Mouse (Mus musculus) embryonic facial prominence, embryonic 14.5 days (tissue): ENCODE measurements at regions not wholly inside any gene's neighbourhood (a gene's known extent, or its start where the extent isn't known, plus 50 kb on each side); places are given as distances from the start of the nearest gene placed in this dataset.

Experiments used
- ATAC-seq: fragments of 200-750 bp; cut with Nextera tagmentation; 2 replicates; pipeline ENCODE4 v1.8.0; 2017; ENCODE audit warnings: low read depth, moderate number of reproducible peaks, moderate TSS enrichment
- DNase-seq: peaks from one replicate; pipeline ENCODE4 v3.0.0-alpha.2; 2015; ENCODE audit warnings: low spot score
- H3K27ac ChIP-seq: fragments of 300-500 bp; sonication (generic); replicated peaks from 2 replicates; pipeline ENCODE4 v1.5.1; 2014; ENCODE audit warnings: low read depth, mild to moderate bottlenecking, low read length, moderate library complexity
- H3K27me3 ChIP-seq: fragments of 300-500 bp; sonication (generic); replicated peaks from 2 replicates; pipeline ENCODE4 v1.6.1; 2014; ENCODE audit warnings: low read length; ENCODE audit not compliant: control insufficient read depth, insufficient read depth
- H3K36me3 ChIP-seq: fragments of 300-500 bp; sonication (generic); 2 replicates; pipeline ENCODE4 v1.6.1; 2014; ENCODE audit warnings: low read length, mixed read lengths; ENCODE audit not compliant: control insufficient read depth, insufficient read depth
- H3K4me1 ChIP-seq: fragments of 300-500 bp; sonication (generic); 2 replicates; pipeline ENCODE4 v1.6.1; 2014; ENCODE audit warnings: antibody characterized with exemption, low read length; ENCODE audit not compliant: control insufficient read depth, insufficient read depth
- H3K4me2 ChIP-seq: fragments of 300-500 bp; sonication (generic); 2 replicates; pipeline ENCODE4 v1.6.1; 2014; ENCODE audit warnings: low read depth, mild to moderate bottlenecking, low read length, moderate library complexity, mixed read lengths
- H3K4me3 ChIP-seq: fragments of 300-500 bp; sonication (generic); 2 replicates; pipeline ENCODE4 v1.5.1; 2014; ENCODE audit warnings: low read depth, mild to moderate bottlenecking, low read length
- H3K9ac ChIP-seq: fragments of 300-500 bp; sonication (generic); 2 replicates; pipeline ENCODE4 v1.6.1; 2014; ENCODE audit warnings: low read depth, mild to moderate bottlenecking, low read length, moderate library complexity, mixed read lengths
- H3K9me3 ChIP-seq: fragments of 300-500 bp; sonication (generic); 2 replicates; pipeline ENCODE4 v1.6.1; 2016; ENCODE audit warnings: low read length; ENCODE audit not compliant: control insufficient read depth
- WGBS: fragments of 180-500 bp; shearing (Covaris S2); extraction: QIAGEN DNeasy Blood & Tissue Kit; methylation state at CpG from one replicate; pipeline ENCODE4 v1.1.7; 2014; 5-methylcytosine and 5-hydroxymethylcytosine counted together

DNA sequence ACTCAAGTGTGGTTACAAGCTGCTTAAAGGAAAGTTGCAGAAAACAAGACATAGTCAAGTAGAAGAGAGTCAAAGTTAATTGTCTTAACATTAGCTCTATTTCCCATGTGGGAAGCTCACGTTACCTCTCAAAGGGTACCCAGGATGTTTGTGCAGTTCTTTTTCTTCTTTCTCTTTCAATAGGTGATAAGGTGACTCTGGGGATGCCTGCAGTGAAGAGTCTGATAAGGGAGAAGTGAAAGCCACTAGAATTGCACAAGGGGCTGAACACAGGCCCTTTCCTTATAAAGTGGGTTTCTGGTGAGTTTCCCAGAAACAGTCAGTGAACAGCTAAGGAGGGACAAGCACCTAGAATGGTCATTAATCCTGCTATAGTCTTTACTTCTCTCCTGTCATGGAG lies 98.6 kb upstream of the Slc4a7 start:
- Histone ChIP-seq H3K27me3 (no peaks in the 10 kb centered on the region), H3K27ac (no peak overlapping the region), H3K4me1 (no peaks in the 10 kb centered on the region), H3K9ac (no peak overlapping the region), H3K4me3 (no peak overlapping the region), H3K4me2 (no peak overlapping the region), H3K9me3 (no peaks in the 10 kb centered on the region), H3K36me3 (no peaks in the 10 kb centered on the region)
- ATAC-seq (no peak), DNase-seq (no peak)
- 59% methylated on average over 1 of the region's 1 CpGs for WGBS

DNA sequence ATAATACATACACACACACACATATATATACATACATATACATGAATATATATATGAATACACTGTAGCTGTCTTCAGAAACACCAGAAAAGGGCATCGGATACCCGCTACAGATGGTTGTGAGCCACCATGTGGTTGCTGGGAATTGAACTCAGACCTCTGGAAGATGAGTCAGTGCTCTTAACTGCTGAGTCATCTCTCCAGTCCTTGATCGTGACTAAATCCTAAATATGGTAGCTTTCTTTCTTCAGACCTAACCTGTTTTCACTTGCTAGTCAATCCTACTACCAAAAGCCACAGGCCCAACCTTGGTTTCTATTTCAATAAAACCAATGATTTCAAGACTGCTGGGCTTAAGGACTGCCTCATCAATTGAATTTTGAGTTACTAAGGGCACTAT lies 95.0 kb upstream of the Slc4a7 start:
- Histone ChIP-seq H3K36me3 (no peaks in the 10 kb centered on the region), H3K4me2 (no peak overlapping the region), H3K9ac (no peak overlapping the region), H3K9me3 (no peaks in the 10 kb centered on the region), H3K4me1 (no peaks in the 10 kb centered on the region), H3K27me3 (no peaks in the 10 kb centered on the region), H3K27ac (no peak overlapping the region), H3K4me3 (no peak overlapping the region)
- ATAC-seq (no peak), DNase-seq (no peak)
- WGBS, result 88% methylated on average over 3 of the region's 3 CpGs

DNA sequence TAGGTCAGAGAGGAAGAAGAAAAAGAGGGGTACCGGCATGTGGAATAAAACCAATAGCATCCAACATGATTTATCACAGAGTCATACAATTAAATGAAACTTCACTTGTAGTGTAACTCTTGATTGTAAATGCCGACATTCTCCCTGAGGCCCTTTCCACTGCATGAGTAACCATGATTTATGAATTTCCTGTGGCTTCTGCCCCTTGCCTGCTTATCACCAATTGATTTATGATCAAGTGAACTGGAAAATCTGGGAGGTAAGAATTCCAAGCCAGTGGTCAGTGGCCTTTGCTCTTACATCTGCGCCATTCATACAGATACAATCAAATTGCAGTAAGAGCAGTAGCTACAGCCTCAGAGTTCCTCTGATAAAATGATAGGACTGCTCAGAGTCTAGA lies 89.8 kb upstream of the Slc4a7 start:
- H3K36me3 ChIP-seq, result no peaks in the 10 kb centered on the region
- H3K4me2 ChIP-seq, result no peak overlapping the region
- H3K9me3 ChIP-seq, result no peaks in the 10 kb centered on the region
- H3K4me1 ChIP-seq, result no peaks in the 10 kb centered on the region
- 77% methylated on average over 3 of the region's 3 CpGs for WGBS
- no peaks in the 10 kb centered on the region for H3K27me3 ChIP-seq
- H3K27ac ChIP-seq, result no peak overlapping the region
- ATAC-seq (no peak), DNase-seq (no peak)
- H3K4me3 ChIP-seq, result no peak overlapping the region
- H3K9ac ChIP-seq, result no peak overlapping the region

DNA sequence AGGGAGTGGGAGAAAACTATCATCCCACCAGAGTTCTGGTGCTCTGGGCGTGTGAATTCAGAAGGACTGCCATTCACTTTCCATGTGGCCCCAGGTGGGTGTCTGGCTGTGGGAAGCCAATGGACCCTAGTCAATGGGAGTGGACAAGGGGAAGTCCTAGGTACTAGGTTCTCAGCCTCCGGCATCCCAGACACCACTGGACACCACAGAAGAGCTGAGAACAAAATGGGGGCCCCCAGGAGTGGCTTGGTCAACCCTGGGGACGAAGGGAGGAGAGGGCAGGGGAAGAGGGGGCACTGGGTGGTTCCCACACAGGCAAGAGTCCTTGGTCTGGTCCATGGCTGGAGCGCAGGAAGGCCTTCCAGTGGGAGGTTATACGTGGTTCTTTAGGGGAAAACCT lies 81.8 kb upstream of the Slc4a7 start:
- WGBS, result 84% methylated on average over 5 of the region's 5 CpGs

DNA sequence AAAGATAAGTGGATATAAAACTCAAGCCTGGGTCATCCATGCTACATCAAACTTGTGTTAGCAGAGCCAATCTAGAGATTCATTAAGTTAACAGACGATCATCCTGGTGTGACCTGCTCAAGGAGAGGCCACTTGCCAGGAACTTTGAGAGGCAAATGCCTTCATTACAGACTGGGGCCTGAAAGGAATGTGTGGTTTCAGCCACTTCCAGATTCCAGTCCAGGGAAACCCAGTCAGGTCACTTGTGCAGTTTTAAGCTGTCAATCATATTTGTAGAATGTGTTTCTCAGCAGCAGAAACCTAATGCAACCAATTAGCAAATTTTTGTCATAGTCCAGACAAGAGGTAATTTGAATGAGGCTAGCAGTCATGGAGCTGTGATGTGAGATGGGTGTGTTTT lies 73.4 kb upstream of the Slc4a7 start:
- H3K27me3 ChIP-seq, result no peaks in the 10 kb centered on the region
- peaks cover 13% of the 10 kb centered on the region for H3K4me1 ChIP-seq

More for the DNA sequence above, 81.8 kb upstream of the Slc4a7 start:
- H3K9me3 ChIP-seq, result no peaks in the 10 kb centered on the region
- no peak for DNase-seq
- no peak overlapping the region for H3K9ac ChIP-seq
- no peak overlapping the region for H3K27ac ChIP-seq
- no peak overlapping the region for H3K4me3 ChIP-seq
- no peaks in the 10 kb centered on the region for H3K4me1 ChIP-seq
- no peak for ATAC-seq
- no peaks in the 10 kb centered on the region for H3K27me3 ChIP-seq
- no peaks in the 10 kb centered on the region for H3K36me3 ChIP-seq
- no peak overlapping the region for H3K4me2 ChIP-seq

DNA sequence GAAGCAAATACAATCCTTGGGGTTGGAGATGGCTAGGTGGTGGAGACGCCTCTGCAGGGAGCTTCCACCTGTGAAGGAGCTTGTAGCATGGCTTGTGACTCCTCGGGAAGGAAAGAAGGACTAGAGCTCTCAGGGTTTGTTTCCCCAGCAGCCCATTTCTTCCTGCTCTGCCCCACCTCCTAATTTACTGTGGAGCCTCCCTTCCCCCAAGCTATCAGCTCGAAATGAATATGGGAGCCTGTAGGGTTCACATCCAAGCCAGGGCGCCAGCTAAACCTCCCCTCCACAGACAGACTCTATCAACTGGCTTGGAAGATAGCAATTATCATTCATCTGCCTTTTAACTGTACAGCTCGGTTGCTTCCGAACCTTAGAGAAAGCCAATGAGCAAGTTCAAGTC lies 70.3 kb upstream of the Slc4a7 start:
- Histone ChIP-seq H3K4me2 (no peak overlapping the region), H3K9ac (no peak overlapping the region)
- no peak for DNase-seq

More for the DNA sequence above, 73.4 kb upstream of the Slc4a7 start:
- ATAC-seq, result no peak
- Histone ChIP-seq H3K9me3 (no peaks in the 10 kb centered on the region), H3K9ac (no peak overlapping the region), H3K27ac (no peak overlapping the region), H3K4me3 (no peak overlapping the region), H3K4me2 (no peak overlapping the region), H3K36me3 (no peaks in the 10 kb centered on the region)
- no peak for DNase-seq
- WGBS, result 75% methylated on average over 1 of the region's 1 CpGs

DNA sequence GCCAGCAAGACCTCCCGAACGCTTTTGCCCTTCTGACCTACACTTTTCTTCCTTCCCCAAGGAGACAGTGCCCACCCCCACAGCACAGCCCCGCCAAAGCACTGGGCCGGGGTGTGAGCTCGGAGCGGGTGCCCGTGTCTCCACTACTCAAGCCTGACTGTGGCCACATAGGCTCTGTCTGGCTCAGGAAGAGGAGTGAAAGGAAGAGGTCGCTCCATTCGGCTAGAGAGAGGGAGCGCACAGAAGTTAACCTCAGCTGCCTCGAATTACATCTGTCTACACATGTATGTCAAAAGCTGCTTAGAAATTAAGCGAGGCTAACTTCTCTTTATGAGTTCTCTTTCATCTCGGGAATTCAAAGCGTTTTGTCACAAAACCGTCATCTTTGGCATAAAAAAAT lies 69.6 kb upstream of the Slc4a7 start:
- Histone ChIP-seq H3K4me2 (peak overlapping the region; percentile 74), H3K36me3 (no peaks in the 10 kb centered on the region), H3K4me1 (peaks cover 17% of the 10 kb centered on the region), H3K4me3 (peak overlapping the region; percentile 35), H3K9me3 (no peaks in the 10 kb centered on the region), H3K27me3 (no peaks in the 10 kb centered on the region), H3K27ac (peak overlapping the region; percentile 71; the same call in 1 of the 2 replicates), H3K9ac (no peak overlapping the region)
- ATAC-seq (peak; percentile 60), DNase-seq (peak; percentile 82)
- 1% methylated on average over 15 of the region's 15 CpGs for WGBS

More for the DNA sequence above, 70.3 kb upstream of the Slc4a7 start:
- Histone ChIP-seq H3K27me3 (no peaks in the 10 kb centered on the region), H3K9me3 (no peaks in the 10 kb centered on the region), H3K27ac (no peak overlapping the region), H3K4me3 (no peak overlapping the region), H3K4me1 (peaks cover 17% of the 10 kb centered on the region), H3K36me3 (no peaks in the 10 kb centered on the region)
- ATAC-seq, result no peak
- WGBS, result 42% methylated on average over 6 of the region's 6 CpGs

DNA sequence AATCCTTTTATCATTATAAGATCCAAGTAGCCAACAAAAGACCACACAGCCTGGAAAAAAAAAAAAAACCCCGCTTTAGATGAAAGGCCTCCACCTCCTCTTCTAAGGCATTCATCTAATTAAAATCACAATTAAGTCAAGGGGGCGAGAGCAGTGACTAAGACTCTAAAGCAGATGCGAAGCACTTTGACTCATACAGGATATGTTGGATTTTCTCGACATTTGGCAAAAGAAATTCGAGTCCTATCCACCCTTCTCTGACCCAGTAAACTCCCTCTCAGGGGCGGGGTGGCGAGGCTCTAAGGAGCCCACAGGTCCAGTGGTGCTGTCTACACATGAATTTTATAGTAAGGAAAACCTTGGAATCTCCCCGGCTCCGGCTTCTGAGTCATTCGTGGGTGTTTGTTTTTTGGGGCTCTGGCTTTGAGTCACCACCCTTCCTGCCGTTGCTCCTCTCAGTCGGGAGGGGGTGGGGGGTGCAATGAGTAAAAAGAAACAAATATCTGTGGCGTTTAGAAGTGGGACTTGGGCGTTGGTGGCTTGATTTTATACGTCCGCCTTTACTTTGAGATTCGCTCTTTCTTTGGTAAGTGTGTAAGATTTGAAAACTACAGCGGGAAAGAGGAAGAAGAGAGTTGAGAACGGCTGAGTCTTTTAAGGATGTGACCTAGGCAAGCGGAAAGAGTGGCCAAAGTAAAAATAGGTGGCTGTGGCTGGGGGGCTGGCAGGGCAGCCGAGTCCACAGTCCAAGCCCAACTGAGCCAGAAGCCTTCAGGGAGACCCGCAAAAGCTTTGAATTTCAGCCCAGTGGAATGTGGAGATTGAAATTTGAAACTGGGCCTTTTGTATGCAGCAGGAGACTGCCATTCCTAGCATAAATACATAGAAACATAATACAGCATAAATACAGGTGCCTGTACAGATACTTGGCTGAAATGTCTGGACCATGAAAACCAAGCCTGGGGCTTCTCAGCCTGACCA lies 68.8 kb upstream of the Slc4a7 start:
- Histone ChIP-seq H3K27me3 (no peaks in the 10 kb centered on the region), H3K27ac (peak overlapping the region; percentile 71), H3K9me3 (no peaks in the 10 kb centered on the region), H3K9ac (peak overlapping the region; percentile 48), H3K4me2 (peak overlapping the region; percentile 74), H3K36me3 (no peaks in the 10 kb centered on the region), H3K4me1 (peaks cover 17% of the 10 kb centered on the region), H3K4me3 (peak overlapping the region; percentile 35)
- DNase-seq (peak; percentile 82), ATAC-seq (peak; percentile 88)
- WGBS, result 2% methylated on average over 22 of the region's 22 CpGs

DNA sequence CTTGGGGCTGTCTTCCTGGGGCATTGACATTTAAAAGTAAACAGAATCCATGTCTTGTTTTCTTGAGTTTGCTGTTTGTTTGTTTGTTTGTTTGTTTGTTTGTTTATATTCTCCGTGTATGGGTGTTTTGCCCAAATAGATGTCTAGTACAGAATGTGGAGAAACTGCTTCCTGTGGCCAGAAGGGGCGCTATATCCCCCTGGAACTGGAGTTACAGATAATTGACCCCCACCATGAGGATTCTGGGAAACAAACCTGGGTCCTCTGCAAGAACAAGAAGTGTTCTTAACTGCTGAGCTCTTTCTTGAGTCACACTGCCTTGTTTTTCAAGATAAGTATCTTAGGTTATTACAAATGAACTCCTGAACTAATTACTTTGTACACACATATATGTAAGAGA lies 68.1 kb upstream of the Slc4a7 start:
- no peak overlapping the region for H3K9ac ChIP-seq
- H3K4me2 ChIP-seq, result peak overlapping the region; percentile 74
- 22% methylated on average over 2 of the region's 2 CpGs for WGBS
- no peak overlapping the region for H3K4me3 ChIP-seq
- no peaks in the 10 kb centered on the region for H3K36me3 ChIP-seq
- H3K9me3 ChIP-seq, result no peaks in the 10 kb centered on the region
- peaks cover 17% of the 10 kb centered on the region for H3K4me1 ChIP-seq
- ATAC-seq (no peak), DNase-seq (no peak)
- H3K27ac ChIP-seq, result no peak overlapping the region
- no peaks in the 10 kb centered on the region for H3K27me3 ChIP-seq
